In genomic region chr4:135762251-135762906, GRCm38 (mm10) we compare ENCODE assay signal across 9 mouse cellular contexts. TPM values are rescaled to one million over a fixed set of nuclear protein-coding genes. Genes with fewer than 3 reads are reported as not detected.
A peak's percentile ranks its signal among the peaks of the same experiment; 100 is the strongest.
DNase-seq lines count a peak whose midpoint lies in the region; ATAC-seq and TF ChIP-seq lines count a peak whose summit lies in the region.
"Had no signal": no experiment of that assay in that cellular context is flagged by ENCODE, and none has a peak within 500 bp of the region (broad histone marks: within the 10 kb centered on the region; RNA-seq: fewer than 3 reads in every experiment).

No protein-coding gene starts in this region.

- H3K4me3 ChIP-seq in embryonic facial prominence, embryonic 14.5 days (ENCODE audit: low read depth, low read length): peak overlapping the region; percentile 33
- H3K4me3 ChIP-seq in heart, postnatal 0 days (ENCODE audit: low read depth, low read length): peak overlapping the region; percentile 21; the same call in 1 of the 2 replicates
- H3K4me3 ChIP-seq in lung, embryonic 15.5 days: peak overlapping the region; percentile 35
- peak overlapping the region; percentile 29 for H3K4me3 ChIP-seq in neural tube, embryonic 15.5 days (replicated peaks)
- peak overlapping the region; percentile 16 for H3K4me3 ChIP-seq in thymus, adult 2 months (ENCODE audit: control insufficient read depth, insufficient read depth, low read length)

- no peak for TF ChIP-seq CTCF in heart, postnatal 0 days (IDR thresholded peaks at IDR 0.05; ENCODE audit: low read depth)
- TF ChIP-seq CTCF in thymus, adult 2 months (IDR thresholded peaks at IDR 0.05; ENCODE audit: borderline replicate concordance, control insufficient read depth, extremely low read depth, insufficient read depth, low read length, poor library complexity): no peak

- H3K4me1 ChIP-seq in embryonic facial prominence, embryonic 14.5 days (ENCODE audit: control insufficient read depth, insufficient read depth, low read length): no peaks in the 10 kb centered on the region
- H3K4me1 ChIP-seq in heart, postnatal 0 days (ENCODE audit: control insufficient read depth, insufficient read depth): 0 out of 2 replicates have a peak, but pooled peaks cover 6% of the 10 kb centered on the region
- H3K4me1 ChIP-seq in lung, embryonic 15.5 days: no peaks in the 10 kb centered on the region
- peaks cover 6% of the 10 kb centered on the region for H3K4me1 ChIP-seq in neural tube, embryonic 15.5 days
- H3K4me1 ChIP-seq in thymus, adult 2 months (replicated peaks; ENCODE audit: control insufficient read depth, insufficient read depth, low read length): peaks cover 4% of the 10 kb centered on the region

- no peak for TF ChIP-seq EP300 in heart, postnatal 0 days (IDR thresholded peaks at IDR 0.05; ENCODE audit: low read depth)

- H3K4me2 ChIP-seq in embryonic facial prominence, embryonic 14.5 days (ENCODE audit: low read depth, low read length): peak overlapping the region; percentile 49
- peak overlapping the region; percentile 48 for H3K4me2 ChIP-seq in heart, postnatal 0 days (ENCODE audit: low read depth, low read length)
- peak overlapping the region; percentile 55 for H3K4me2 ChIP-seq in lung, embryonic 15.5 days
- H3K4me2 ChIP-seq in neural tube, embryonic 15.5 days: peak overlapping the region; percentile 58

- H3K27ac ChIP-seq in embryonic facial prominence, embryonic 14.5 days (replicated peaks; ENCODE audit: low read depth, low read length): no peak overlapping the region
- H3K27ac ChIP-seq in heart, postnatal 0 days (ENCODE audit: low read depth): no peak overlapping the region
- no peak overlapping the region for H3K27ac ChIP-seq in lung, embryonic 15.5 days
- no peak overlapping the region for H3K27ac ChIP-seq in neural tube, embryonic 15.5 days (replicated peaks)
- H3K27ac ChIP-seq in thymus, adult 2 months (ENCODE audit: control insufficient read depth, insufficient read depth, low read length): no peak overlapping the region

- TF ChIP-seq POLR2A in thymus, adult 2 months (IDR thresholded peaks at IDR 0.05; ENCODE audit: control insufficient read depth, extremely low read depth, insufficient read depth, low read length, poor library complexity): no peak

- peak overlapping the region; percentile 50; the same call in 1 of the 2 replicates for H3K9ac ChIP-seq in embryonic facial prominence, embryonic 14.5 days (ENCODE audit: low read depth, low read length)
- no peak overlapping the region for H3K9ac ChIP-seq in heart, postnatal 0 days (replicated peaks; ENCODE audit: low read depth, low read length)
- no peak overlapping the region for H3K9ac ChIP-seq in lung, embryonic 15.5 days
- H3K9ac ChIP-seq in neural tube, embryonic 15.5 days (replicated peaks): peak overlapping the region; percentile 34; the same call in 1 of the 2 replicates

- peak; percentile 16 for DNase-seq in layer of hippocampus, adult 11-12 months (ENCODE audit: low spot score)
- no peak for DNase-seq in layer of hippocampus, adult 9-10 months (ENCODE audit: low spot score)
- DNase-seq in embryonic facial prominence, embryonic 14.5 days (ENCODE audit: low spot score): peak; percentile 82
- peak; percentile 46 for DNase-seq in heart, postnatal 0 days (ENCODE audit: low spot score)
- DNase-seq in kidney, postnatal 25 days: peak; percentile 84 to 91
- peak; percentile 51 for DNase-seq in thymus, adult 2 months

- no peaks in the 10 kb centered on the region for H3K36me3 ChIP-seq in embryonic facial prominence, embryonic 14.5 days (ENCODE audit: control insufficient read depth, insufficient read depth, low read length)
- H3K36me3 ChIP-seq in heart, postnatal 0 days (replicated peaks; ENCODE audit: control insufficient read depth, insufficient read depth, low read length): no peaks in the 10 kb centered on the region
- no peaks in the 10 kb centered on the region for H3K36me3 ChIP-seq in lung, embryonic 15.5 days
- H3K36me3 ChIP-seq in neural tube, embryonic 15.5 days: no peaks in the 10 kb centered on the region
- no peaks in the 10 kb centered on the region for H3K36me3 ChIP-seq in thymus, adult 2 months (ENCODE audit: control insufficient read depth, insufficient read depth, low read length)

- WGBS in embryonic facial prominence, embryonic 14.5 days: 12% methylated on average over 18 of the region's 19 CpGs
- 7% methylated on average over 18 of the region's 19 CpGs for WGBS in heart, postnatal 0 days
- WGBS in lung, embryonic 15.5 days: 8% methylated on average over 19 of the region's 19 CpGs
- 7% methylated on average over 19 of the region's 19 CpGs for WGBS in neural tube, embryonic 15.5 days
- 9% methylated on average over 19 of the region's 19 CpGs for WGBS in thymus, adult 2 months

- no peaks in the 10 kb centered on the region for H3K9me3 ChIP-seq in embryonic facial prominence, embryonic 14.5 days (ENCODE audit: control insufficient read depth, low read length)
- no peaks in the 10 kb centered on the region for H3K9me3 ChIP-seq in heart, postnatal 0 days (replicated peaks; ENCODE audit: control insufficient read depth, low read length)
- no peaks in the 10 kb centered on the region for H3K9me3 ChIP-seq in lung, embryonic 15.5 days
- H3K9me3 ChIP-seq in neural tube, embryonic 15.5 days (replicated peaks): no peaks in the 10 kb centered on the region

- H3K27me3 ChIP-seq in embryonic facial prominence, embryonic 14.5 days (replicated peaks; ENCODE audit: control insufficient read depth, insufficient read depth, low read length): no peaks in the 10 kb centered on the region
- no peaks in the 10 kb centered on the region for H3K27me3 ChIP-seq in heart, postnatal 0 days (ENCODE audit: control insufficient read depth, insufficient read depth, low read length)
- 0 out of 2 replicates have a peak, but pooled peaks cover 3% of the 10 kb centered on the region for H3K27me3 ChIP-seq in lung, embryonic 15.5 days
- 0 out of 2 replicates have a peak, but pooled peaks cover 3% of the 10 kb centered on the region for H3K27me3 ChIP-seq in neural tube, embryonic 15.5 days (replicated peaks)
- H3K27me3 ChIP-seq in thymus, adult 2 months (ENCODE audit: control insufficient read depth, insufficient read depth, low read length): no peaks in the 10 kb centered on the region

- ATAC-seq in embryonic facial prominence, embryonic 14.5 days (ENCODE audit: low read depth): peak; percentile 73
- peak; percentile 74 for ATAC-seq in heart, postnatal 0 days (ENCODE audit: insufficient read depth, low read depth)
- peak; percentile 78 for ATAC-seq in lung, embryonic 15.5 days (ENCODE audit: borderline replicate concordance, extremely low read depth, low FRiP score, low TSS enrichment)
- peak; percentile 50; the same call in 1 of the 2 replicates for ATAC-seq in neural tube, embryonic 15.5 days (ENCODE audit: low FRiP score)

RNA-seq across cellular contexts. Expression of gene Myom3, which starts 2.9 kb away (rescaled TPM):
- polyA plus RNA-seq in embryonic facial prominence, embryonic 14.5 days (2014; fragmentation: Nextera tagmentation; extraction: Ambion mirVana): 9.9 and 10.2 TPM in 2 replicates
- 0.12 and 0.27 TPM in 2 replicates for total RNA-seq in heart, postnatal 0 days (2014; rRNA removed; ENCODE audit: low replicate concordance)
- polyA plus RNA-seq in heart, postnatal 0 days (2015; fragmentation: Nextera tagmentation; extraction: Ambion mirVana): 0.80 and 0.82 TPM in 2 replicates
- polyA plus RNA-seq in lung, embryonic 15.5 days (2015; fragmentation: Nextera tagmentation; extraction: Ambion mirVana): 0.44 and 0.50 TPM in 2 replicates
- polyA plus RNA-seq in neural tube, embryonic 15.5 days (2015; fragmentation: Nextera tagmentation; extraction: Ambion mirVana): 1.0 and 1.1 TPM in 2 replicates
- 0.08 and 0.13 TPM in 2 replicates for polyA plus RNA-seq in thymus, adult 2 months (2012; rRNA removed)

RNA-seq across cellular contexts. Expression of gene Il22ra1, which starts 34.4 kb away (rescaled TPM):
- polyA plus RNA-seq in embryonic facial prominence, embryonic 14.5 days (2014; fragmentation: Nextera tagmentation; extraction: Ambion mirVana): 0.33 and 0.35 TPM in 2 replicates
- total RNA-seq in heart, postnatal 0 days (2014; rRNA removed; ENCODE audit: low replicate concordance): not detected in 2 replicates
- not detected in 2 replicates for polyA plus RNA-seq in heart, postnatal 0 days (2015; fragmentation: Nextera tagmentation; extraction: Ambion mirVana)
- polyA plus RNA-seq in lung, embryonic 15.5 days (2015; fragmentation: Nextera tagmentation; extraction: Ambion mirVana): 0.12 TPM in 1 of 2 replicates, not detected in the other
- polyA plus RNA-seq in neural tube, embryonic 15.5 days (2015; fragmentation: Nextera tagmentation; extraction: Ambion mirVana): 0.51 TPM in 1 of 2 replicates, not detected in the other
- 0.24 and 0.40 TPM in 2 replicates for polyA plus RNA-seq in thymus, adult 2 months (2012; rRNA removed)
- total RNA-seq: neutrophil, adult 5-6 weeks had no signal

Comparison
In these comparisons a context has a peak if more than half of its experiments do, and no peak if none do; other contexts are left out.
1. H3K9ac ChIP-seq: peak in embryonic facial prominence, embryonic 14.5 days (single experiment) and neural tube, embryonic 15.5 days (single experiment); none in heart, postnatal 0 days (single experiment) and lung, embryonic 15.5 days (single experiment).
2. Peak in every context shown above with its lines, with median percentiles within 50 percentile points of each other: ATAC-seq, H3K4me2 ChIP-seq and H3K4me3 ChIP-seq.